Mouse (Mus musculus) heart, adult 18-20 months (tissue): Measurements from ENCODE around the gene Trio. TPM values are rescaled to one million over a fixed set of nuclear protein-coding genes. Genes with fewer than 3 reads are reported as not detected.
A peak's percentile ranks its signal among the peaks of the same experiment; 100 is the strongest.
"Not testable (repeated sequence)": the region's sequence is repeated elsewhere in the genome, so short reads cannot be mapped to it uniquely, and the experiment has no call there.

Experiments used
- DNase-seq, 2 experiments: peaks; one replicate each; pipeline ENCODE4 v3.0.0; 2021 to 2022; ENCODE audit warnings: mixed read lengths in 1 of 2
- total RNA-seq, 2 experiments: library from RNA; stranded (reverse); gene quantifications; 2 replicates each; pipeline ENCODE4 v1.2.3; 2021

The Trio gene
- total RNA-seq, 2 experiments from 2014 or later, result 40.2 to 41.5 TPM

DNA sequence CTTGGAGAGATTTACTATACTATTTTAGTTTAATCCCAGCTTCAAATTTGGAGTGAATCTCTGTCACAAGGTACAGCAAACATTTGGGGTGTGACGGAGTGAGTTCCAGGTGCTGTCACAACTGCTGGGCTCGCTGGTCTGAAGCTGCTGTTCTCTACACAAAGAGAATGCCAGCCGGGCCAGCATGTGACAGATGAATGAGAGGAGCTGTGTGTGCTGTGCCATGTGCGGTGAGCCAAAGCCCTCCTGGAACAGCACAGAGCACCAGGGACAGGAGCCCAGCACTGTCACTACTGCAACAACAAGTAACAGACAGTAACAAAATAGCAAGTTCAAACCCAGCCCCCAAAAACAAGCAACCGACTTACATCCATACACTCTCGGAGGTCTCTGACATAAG, 194.0 kb downstream of the Trio start:
- peak in 1 of 2 experiments; percentile 29 for DNase-seq

DNA sequence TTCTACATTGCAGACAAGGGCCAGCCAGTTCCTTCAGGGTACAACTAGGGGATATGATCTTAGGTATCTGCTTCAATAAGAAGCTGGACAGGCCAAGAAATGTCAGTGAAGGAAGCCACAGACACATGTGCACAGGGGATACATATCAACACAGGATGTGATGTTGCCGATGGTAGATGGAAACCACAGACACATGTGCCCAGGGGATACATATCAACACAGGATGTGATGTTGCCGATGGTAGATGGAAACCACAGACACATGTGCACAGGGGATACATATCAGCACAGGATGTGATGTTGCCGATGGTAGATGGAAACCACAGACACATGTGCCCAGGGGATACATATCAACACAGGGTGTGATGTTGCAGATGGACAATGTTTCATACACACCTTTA, 197.8 kb downstream of the Trio start:
- not testable (repeated sequence) for DNase-seq

DNA sequence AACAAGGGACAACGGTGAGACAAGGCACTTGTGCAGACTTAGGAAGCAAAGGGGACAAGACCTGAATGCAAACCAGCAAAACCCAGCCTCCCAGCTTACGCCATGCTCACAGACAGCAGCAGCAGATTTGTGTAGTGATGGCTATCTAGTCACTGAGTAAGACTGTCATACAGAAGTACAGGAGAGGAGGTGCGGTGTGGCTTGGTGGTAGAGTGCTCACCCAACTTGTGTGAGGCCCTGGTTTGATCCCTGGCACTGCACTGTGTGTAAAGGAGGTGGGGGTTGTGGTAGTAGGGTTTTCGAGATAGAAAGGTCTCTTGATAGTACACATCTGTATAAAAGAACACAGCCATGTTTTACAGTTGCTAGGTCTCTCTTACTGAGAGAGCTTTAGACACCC, 198.8 kb downstream of the Trio start:
- no peak for DNase-seq

DNA sequence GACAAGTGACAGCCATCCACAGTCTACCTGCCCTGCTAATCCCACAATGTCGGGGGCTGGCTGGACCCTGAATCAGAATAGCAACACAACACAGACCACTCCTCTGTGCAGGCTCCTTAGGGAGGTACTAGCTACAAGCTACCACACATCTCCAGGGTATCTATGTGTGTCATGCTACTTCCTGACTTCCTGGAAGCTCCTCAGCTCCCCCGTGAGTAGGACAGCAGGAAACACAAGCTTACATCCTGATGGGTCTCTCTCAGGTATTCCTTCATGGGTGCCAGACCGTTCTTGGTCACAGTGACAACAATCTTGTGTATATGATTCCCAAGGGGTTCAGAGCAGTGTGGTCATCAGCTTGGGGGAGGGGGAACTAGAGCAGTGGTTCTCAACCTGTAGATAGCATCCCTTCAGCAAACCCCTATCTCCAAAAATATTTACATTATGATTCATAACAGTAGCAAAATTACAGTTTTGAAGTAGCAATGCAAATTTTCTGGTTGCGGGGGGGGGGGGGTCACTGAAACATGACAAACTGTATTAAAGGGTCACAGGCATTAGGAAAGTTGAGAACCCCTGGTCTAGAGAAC, 199.5 kb downstream of the Trio start:
- no peak for DNase-seq

DNA sequence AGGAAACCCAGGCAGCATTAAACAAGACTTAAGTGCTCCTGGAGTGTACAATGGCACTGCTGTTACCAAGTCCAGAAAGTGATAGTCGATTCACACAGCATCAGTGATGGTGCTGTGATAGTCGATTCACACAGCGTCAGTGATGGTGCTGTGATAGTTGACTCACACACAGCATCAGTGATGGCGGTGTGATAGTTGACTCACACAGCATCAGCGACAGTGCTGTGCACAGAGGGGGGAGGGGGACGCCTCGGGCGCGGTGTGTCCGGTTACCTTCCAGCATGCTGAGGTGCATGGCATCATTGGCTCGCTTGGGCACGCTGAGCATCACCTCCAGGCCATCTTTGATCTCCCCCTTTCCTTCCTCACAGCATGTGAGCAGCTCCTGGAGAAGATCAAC, 200.3 kb downstream of the Trio start:
- no peak for DNase-seq

DNA sequence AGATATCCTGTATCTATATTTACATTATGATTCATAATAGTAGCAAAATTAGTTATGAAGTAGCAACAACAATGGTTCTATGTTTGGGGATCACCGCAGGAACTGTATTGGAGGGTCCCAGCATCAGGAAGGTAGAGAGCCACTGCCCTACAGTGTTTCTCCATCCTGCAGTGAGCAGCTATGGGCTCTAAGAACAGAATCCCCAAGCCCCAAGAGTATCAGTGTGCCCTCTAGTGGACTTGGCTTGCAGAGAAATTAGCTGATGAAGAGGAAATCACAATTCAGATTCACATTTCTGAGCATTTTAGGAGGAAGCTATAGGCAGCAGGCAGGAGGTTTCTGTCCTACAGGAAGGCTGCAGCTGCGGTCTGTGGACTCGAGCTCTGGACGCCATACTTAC, 202.1 kb downstream of the Trio start:
- peak; percentile 30 to 51 for DNase-seq

DNA sequence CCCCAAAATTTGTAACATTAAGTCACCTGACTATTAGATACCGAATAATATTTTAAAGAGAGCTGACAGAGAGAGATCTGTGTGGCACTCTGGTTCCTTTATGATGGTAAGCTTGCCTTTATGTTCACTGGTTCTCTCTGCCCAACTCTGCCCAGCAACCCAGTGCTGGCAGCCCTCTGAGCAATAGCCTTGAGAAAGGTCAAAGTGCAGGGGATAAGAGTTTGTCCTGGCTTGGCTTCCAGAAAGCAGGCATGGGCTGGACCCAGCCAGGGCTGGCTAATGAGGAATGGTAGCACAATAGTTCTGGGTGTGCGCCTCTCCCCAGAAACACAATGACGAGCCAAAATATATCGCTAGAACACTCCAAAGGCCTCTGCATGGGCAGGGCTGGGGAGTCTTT, 203.2 kb downstream of the Trio start:
- DNase-seq, result peak in 1 of 2 experiments; percentile 34

DNA sequence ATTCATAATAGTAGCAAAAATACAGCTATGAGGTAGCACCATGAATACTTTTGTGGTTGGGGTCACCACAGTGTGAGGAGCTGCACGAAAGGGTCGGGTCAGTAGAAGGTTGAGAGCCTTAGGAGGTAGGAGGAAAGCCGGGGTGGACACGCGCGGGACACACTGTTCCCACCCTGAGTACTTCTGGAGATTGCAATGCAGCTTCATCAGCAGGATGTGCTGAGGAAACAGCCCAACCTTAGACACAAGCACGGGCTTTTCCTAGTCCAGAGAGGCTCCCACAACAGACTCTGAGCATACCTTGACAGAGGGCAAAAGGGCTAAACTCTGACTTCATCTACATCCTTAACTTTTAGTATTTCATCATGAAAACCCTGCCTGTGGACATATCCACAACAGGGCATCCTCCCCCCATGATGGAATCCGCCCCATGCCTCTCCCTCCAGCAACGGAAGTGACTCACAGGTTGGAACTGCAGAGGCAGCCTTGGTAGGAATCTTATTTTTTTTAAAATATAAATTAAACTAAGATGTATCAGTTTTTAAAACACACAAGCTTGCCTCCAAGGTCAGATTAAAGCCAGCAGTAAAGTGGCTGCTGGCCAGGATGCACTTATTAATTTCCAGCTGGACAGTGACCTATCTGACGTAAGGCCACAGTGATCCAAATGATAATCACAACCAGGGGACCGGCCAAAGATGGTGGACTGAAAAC, 203.8 kb downstream of the Trio start:
- DNase-seq, result peak; percentile 39 to 49

DNA sequence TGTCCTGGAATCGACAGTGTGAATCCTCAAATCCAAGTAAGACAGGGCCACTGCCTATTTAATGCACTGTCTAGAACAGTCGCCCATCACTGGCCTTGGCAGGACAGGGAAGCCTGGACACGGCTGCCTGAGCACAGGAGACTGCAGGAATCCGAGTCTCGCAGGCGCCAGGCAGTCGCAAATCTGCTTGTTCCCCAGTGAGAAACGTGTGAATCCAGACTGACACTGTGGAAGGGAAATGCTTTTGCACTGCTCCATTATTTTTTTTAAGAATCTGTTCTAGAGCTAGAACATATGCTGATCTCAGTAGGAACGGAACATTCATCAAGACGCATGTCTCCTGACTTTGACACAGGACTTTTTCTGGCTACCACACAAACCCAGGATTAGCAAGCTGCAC, 208.6 kb downstream of the Trio start:
- DNase-seq, result no peak

DNA sequence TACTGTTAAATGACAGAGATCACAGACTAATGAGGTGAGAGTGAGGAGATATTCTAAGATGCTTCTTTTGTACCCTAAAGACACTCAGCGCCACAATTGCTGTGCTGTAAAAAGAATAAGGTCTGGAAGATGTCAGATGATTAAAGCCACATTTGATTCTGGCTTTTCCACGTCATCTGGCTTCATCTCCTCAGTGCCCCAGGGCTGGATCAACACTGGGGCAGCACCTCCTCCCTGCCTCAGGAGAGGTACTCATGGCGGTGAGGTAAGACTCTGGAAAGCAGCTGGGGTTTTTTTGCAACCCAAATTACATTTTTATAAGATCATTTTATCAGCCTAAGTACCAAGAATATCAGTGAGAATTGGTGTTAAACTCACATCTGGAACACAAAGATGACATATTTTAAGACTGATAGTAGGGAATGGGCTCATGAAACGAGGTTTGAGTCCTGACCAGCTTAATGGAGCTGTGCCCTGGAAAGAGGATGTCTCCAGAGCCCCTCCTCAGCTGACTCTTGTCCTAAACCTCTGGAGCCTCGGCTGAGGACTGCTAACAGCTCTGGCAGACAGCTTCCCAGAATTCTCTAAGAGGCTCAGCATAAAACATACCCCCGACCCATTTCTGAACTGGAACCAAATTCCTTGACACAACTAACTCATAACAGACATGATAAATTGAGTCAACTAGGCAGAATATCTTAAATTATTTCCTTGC, 210.8 kb downstream of the Trio start:
- DNase-seq, result no peak

DNA sequence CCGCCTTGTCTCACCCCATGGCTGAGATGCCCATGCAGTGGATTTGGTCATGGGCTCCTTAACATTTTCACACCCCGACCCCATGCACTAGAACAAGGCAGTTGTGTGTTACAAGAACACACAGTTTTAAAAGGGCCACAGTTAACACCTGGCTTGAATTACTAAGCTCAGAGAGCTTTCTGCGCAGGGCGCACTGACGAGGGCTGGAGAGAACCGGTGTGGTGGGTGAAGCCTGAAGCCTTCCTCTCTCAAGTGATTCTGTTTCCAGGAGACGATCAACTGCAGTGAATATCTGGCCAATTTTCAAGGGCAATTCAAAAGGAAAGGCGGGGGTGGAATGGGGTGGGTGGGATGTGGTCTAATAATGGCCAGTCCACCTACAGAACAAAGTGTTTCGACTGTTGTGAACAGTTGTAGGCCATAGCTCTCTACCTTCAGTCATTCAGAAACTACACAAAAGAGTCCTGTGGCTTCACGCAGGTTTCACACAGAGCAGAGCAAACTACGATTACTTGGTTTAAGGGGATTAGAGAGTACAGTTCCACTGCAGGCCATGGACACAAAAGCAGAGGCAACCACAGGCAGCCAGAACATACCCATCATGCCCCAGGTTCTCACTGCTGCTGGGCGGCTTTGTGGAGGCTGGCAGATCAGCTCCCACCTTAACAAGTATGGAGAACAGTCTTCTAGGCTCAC, 214.7 kb downstream of the Trio start:
- DNase-seq, result no peak

DNA sequence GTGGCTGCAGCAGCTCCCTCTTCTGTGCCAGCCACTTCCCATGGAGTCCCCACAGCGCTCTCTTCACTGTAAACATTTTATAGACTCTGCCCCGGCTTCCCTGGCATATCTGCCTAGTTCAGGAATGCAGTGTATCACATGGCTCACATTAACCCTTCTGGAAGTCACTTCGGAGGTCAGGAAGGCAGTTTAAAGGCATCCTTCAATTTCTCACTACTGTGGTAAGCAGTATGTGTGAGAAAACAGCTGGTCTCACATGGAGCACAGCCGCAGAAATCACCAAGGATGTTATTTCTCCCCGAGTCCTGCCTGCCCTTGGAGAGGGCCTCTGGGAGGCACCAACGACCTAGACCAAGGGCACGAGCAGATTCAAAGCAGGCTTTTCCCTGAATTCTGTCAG, 215.4 kb downstream of the Trio start:
- DNase-seq, result no peak

DNA sequence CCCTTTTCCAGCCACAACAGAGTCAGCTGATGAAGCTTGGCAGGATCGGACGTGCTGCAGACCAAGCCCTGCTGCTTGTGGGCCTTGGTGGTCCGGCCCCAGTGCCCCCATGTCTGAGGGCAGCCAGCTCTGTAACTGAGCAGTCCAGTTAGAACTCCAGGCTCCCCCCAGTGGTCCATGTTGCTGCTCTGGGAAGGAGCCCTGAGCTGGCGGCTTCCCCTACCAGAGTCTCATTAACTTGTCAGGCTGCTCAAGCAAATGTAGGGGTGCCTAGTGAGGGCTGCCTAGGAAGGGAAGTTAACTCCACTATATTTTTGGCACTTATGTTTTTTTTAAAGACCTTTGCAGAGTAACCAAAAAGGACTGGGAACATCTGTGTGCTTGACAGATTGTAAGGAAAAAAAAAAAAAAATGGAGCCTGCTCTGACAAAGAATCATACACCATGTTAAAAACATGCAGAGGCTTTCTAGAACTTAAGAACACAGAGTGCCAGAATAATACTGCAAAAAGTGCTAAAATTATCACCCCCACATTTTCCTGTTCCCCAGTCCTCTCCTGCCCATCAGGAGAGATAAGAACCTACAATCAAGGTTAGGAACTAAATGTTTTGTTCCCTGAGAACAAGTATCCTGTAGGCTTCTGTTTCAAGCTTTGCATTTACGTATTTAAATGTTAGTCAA, 216.9 kb downstream of the Trio start:
- DNase-seq, result peak; percentile 41 to 61

DNA sequence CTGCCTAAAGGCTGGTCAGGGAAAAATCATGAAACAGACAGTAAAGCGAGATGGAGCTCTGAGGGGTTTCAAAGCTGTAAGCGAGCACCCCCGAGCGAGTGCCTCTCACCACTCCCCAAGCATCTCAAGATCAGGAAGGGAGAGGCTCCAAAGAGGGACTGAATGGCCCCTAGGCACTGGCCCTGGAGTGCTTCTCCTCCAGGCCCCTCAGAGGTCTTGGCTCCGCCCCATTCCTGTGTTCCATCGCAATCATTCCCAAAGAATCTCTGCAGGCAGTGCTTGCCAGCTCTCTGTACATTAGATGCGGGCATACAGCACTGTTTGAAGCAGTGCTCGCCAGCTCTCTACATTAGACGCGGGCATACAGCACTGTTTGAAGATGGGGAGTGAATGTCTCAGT, 219.4 kb downstream of the Trio start:
- DNase-seq, result no peak

DNA sequence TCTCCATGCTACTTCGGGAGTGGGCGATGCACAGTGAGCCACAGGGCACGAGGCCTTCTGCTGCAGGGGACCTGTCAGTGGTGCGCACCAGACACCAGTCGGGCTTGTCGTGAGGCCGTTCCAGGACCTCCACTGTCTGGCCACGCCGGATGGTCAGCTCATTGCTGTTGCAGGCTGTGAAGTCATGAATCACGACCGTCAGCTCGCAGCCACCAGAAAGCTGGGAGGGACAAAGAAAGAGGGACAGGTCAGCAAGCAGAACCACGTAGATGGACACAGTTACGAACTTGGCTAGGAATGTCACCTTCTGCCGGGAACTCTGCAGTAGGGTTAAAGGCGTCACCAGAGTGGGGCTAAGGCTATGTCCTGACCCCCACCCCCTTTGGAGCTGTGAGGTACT, 220.0 kb downstream of the Trio start:
- DNase-seq, result no peak

DNA sequence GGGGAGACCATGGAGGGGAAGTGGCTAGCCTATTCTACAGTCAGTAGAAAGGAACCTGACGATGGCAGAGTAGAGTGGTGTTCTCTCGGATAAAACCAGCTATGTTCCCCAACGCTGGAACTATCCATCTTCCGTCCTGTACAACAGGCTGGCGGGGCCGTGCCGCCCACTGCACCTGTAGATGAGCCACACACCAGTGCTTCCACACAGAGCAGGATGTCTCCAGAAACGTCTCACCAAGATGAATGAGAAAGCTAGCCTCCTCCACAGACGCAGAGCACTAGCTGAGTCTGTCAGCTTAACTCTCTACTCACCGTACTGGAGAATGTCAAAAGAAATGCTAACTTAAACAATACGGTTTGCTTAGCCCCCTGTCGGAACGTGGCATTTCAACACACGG, 221.2 kb downstream of the Trio start:
- DNase-seq, result no peak

DNA sequence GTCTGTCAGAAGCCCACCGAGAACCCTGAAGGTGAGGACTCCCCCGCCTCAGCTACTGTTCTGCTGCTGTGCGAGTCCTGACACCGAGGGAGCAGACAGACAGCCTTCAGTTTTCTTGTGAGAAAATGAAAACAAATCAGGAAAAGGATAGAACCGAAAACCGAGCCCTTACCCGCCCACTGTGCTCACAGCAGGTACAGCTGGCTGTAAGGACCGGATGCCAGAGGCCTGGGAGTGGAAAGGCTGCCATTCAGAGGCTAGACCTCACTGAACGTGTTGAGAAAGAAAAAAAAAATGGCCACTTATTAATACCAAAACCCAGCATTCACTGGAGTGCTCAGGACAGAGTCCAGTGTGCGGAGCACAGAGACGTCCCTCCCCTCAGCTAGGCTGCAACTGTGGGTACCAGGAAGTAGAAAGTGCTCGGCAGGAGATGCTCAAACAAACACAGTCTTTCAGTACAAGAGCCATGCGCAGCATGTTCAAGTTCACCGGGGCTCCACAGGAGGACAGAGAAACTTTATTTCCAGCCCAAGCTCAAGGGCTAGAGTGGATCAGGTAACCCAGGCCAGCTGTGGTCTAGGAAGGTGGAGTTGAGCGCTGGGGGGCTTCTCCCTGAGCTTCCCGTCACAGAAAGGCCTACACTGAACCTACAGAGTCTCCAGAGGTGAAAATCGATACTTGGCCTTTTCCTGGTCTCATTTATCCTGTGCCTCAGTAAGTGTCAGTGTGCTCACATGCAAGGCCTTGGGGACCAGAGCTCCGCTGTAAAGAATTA, 221.9 kb downstream of the Trio start:
- no peak for DNase-seq

DNA sequence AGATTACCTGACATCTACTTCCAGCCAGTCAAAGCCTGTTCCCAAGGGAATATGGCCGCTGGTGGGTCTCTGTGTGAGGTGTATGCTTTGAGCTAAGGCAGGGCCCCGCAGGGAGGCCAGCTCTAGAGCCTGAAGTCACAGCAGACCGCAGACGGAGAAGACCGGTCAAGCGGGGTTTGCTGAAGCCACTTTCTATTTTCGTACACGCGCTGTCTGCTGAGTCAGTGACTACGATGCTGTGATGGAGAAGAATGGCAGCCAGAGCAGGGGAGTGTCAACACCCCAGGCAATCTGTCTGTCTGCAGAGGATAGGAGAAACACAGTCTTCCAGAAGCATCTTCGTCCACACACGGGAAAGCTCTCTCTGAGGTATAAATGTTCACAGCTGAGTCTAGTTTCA, 223.4 kb downstream of the Trio start:
- DNase-seq, result peak; percentile 54 to 60

DNA sequence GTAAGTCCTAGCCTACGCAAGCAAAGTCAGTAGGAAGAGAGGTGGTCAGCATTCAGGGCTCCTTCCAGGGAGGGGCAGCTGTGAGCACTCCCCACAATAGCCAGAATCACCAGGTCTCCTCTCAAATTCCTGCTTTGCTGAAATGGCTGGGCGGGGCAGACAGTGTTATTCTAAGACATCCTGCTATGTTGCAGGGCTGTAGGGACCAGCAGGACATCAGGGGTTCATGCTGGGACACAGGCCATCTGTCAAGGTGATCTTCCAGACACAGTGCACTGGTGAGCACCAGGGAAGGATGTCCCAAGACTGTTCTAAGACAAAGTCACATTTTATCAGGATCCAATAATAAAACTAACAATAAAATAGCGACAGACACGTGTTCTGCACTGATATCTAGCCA, 224.5 kb downstream of the Trio start:
- DNase-seq, result peak; percentile 40 to 61

DNA sequence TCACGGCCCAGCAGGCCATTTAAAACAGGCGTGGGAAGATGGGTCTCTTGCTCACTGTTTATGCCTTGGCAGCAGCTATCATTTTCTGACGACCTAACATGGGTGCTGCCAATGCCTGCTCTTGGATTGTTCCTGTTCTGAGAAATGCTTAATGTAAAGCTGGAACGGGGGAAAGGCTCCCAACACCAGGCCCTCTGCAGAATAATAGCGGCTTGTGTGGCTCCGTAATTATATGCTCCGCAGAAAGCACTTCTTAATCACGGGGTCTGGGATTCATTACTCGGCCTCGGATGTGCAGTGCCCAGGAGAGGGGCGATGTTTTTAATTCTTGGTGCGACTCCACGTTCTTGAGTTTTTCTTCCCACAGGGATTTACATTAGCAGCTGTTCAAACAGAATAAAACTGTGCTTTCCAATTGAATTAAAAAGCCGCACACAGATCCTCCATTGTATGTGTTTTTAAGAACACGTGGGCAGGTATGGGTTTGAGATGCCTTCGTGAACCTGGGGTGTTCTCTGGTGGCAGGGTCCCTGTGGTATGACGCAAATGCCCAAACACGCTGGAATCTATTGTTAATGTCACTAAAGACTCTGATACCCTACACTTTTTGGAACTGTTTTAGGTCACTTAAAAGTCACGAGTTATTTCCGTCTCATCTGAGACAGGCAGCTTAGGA, 228.0 kb downstream of the Trio start:
- DNase-seq, result no peak

DNA sequence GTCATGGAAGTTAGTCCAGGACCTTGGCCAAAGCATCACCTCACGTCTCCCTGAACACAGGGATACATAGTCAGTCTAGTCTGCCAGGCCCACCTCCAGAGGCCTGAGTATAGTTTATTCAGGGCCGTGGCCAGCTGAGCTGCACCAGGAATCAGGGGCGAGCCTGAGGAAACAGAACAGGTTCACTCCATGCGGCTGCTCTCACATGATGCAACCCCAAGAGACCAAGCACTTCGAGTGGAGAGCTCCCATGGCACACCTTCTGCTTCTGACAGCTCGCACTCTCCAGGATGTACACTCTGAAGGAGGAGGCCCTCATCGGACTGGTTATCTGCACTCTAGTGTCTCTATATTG, 228.8 kb downstream of the Trio start:
- no peak for DNase-seq
